Mouse (Mus musculus): ENCODE measurements at regions not wholly inside any gene's neighbourhood (a gene's known extent, or its start where the extent isn't known, plus 50 kb on each side); places are given as distances from the start of the nearest gene placed in this dataset.
A peak's percentile ranks its signal among the peaks of the same experiment; 100 is the strongest.
"Not testable (repeated sequence)": the region's sequence is repeated elsewhere in the genome, so short reads cannot be mapped to it uniquely, and the experiment has no call there.

- no peak for DNase-seq (ENCODE audit: low spot score in 2 of 2)
Observed at GRCm38 (mm10) chr8:39833251-39833650, 841.6 kb upstream of the Adam24 start.

DNA sequence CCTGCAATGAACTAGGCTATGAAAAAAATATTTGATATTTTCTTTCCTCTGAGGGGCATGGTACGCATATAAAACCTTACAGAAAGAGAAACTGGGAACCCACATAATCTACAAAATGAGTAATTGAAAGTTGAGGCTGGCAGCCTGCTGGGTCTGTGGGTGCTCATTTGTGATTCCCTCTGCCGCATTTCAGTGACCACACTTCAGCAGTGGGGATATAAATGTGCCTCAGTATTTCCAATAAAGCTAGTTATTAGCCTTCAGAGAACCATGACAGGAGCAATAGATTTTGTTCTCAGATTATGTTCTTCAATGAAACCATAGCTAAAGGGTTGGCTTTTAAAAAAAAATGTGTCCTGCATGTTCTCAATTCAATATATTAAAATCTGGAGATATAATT is 828.0 kb upstream of the Adam24 start:
- no peak for DNase-seq (ENCODE audit: low spot score in 2 of 2)

- DNase-seq (ENCODE audit: low spot score in 2 of 2): no peak
Observed at GRCm38 (mm10) chr8:39862544-39862943, 812.3 kb upstream of the Adam24 start.

- no peak for DNase-seq (ENCODE audit: low spot score in 2 of 2)
Observed at GRCm38 (mm10) chr8:39902251-39902650, 772.6 kb upstream of the Adam24 start.

DNA sequence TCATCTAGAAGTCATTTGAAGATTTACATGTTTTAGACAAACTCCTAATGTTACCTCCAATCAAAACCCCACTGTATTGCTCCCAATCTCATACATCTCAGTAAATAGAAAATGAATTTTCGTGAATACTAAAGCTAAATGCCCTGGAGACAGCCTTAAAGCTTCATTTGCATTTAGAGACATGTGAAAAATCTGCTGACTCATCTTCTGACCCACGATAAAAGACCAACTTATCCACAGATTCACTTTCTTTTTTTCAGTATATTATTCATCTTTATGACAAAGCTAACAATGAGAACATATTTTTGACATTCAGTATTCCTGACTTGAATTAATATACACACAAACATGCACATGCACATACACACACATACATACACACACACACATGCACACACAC is 762.0 kb upstream of the Adam24 start:
- no peak for DNase-seq (ENCODE audit: low spot score in 2 of 2)

- DNase-seq (ENCODE audit: low spot score in 2 of 2): no peak
Observed at GRCm38 (mm10) chr8:39921336-39921735, 753.5 kb upstream of the Adam24 start.

GRCm38 (mm10) chr8:39923741-39924140 is 751.1 kb upstream of the Adam24 start:
- DNase-seq (ENCODE audit: low spot score in 2 of 2): no peak

DNA sequence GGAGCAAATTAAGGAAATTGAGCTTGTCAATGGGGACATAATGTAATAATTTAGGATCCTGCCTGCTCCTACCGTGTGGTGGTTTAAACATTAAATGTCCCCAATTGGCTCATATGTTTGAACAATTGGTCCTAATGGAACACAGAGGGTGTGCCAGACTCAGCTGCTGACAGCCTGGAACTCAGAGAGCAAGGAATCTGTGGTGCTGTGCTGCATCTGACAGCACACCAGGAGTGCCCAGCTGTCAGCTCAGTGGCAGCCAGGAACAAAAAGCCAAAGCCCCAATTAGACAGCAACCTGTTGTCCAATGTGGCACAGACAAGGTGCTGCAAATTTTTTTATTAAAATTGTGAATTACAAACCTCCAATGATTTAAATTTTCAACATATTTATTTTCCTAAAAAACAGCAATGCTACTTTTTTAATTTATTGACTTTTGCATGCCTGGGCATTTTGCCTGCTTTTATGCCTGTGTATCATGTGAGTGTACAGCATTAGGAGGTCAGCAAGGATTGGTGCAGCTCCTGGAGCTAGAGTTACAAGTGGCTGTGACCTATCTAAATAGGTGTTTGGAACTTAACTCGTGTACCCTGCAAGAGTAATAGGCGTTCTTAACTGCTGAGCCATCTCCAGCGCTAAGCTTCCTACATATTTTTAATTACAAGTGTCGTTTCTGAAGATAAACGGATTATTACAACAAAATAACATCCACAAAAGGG is 724.5 kb upstream of the Adam24 start:
- peak; percentile 53 to 61 for DNase-seq (ENCODE audit: low spot score in 2 of 2)

DNA sequence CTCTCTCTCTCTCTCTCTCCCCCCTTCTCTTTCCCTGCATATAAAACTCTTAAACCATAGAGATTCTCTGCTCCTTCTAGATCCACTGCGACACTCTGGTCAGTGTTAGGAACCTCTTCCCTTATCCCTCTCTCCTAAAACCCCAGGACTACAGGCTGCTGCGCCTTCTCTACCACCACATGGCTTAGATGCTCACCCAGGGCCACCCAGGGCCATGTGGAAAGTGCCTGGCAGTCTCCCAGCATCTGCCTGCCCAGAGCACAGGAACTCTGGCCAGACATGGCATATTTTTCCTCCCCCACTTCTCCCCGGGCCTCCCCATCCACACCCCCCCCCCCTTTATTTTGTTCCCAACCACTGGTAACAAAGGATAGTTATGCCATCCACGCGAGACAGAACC is 720.4 kb upstream of the Adam24 start:
- no peak for DNase-seq (ENCODE audit: low spot score in 2 of 2)

GRCm38 (mm10) chr8:39954924-39955323 is 720.0 kb upstream of the Adam24 start:
- no peak for DNase-seq (ENCODE audit: low spot score in 2 of 2)

DNA sequence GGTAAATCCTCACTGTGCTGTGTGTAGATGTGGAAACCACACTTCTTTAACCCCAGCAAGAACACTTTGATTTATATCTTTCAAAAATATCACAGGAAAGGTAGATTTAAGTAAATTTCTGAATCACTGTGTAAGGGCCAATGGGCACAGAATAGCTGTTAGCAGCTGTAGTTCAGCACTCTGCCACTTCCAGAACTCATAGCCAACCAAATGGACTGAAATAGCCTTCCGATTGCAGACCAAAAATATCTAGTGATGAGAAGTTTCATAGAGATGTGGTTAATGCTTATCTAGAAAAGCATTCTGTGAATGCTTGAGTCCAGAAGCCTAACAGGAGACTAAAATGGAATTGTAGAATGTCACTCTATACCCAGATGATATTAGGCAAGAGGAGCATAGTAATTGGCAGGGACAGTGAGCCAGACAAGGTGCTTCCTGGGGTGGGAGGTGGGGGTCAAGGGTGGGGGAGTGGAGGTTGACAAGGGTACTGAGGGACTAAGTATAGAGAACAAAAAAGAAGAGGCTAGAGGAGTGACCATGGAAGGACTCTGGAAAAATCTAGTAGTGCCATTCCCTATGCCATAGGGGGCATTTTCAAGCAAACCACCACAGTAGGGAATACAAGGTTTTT is 669.6 kb upstream of the Adam24 start:
- no peak for DNase-seq (ENCODE audit: low spot score in 2 of 2)

DNA sequence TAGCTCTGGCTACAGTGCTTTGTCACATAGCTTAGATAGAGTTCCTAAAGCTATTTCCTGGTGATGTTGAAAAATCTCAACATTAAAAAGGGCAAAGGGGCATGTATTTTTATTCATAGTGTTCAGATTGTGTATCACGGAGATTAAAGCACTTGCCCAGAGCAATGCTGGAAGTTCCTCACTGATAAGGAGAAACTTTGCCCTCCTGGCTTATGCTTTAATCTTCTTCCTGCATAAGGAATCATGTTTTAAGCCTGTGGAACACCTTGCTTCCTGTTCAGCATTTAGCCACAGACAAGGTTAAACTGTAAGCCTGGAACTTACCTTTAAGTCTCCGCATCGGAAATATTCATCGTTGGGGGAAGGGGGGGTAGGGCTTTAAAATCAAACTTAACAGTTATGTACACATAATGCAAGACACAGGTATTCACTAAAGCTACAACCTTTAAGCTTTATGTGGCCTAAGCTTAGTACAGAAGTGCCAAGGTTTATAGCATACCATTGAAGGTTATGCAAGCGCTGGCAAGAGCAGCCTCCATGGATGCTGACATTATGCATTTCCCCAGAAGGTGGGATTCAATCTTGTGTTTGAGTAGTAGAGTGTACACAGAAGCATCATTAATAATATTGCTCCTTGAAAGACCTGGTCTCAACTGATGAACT is 655.5 kb upstream of the Adam24 start:
- DNase-seq (ENCODE audit: low spot score in 2 of 2): no peak

DNA sequence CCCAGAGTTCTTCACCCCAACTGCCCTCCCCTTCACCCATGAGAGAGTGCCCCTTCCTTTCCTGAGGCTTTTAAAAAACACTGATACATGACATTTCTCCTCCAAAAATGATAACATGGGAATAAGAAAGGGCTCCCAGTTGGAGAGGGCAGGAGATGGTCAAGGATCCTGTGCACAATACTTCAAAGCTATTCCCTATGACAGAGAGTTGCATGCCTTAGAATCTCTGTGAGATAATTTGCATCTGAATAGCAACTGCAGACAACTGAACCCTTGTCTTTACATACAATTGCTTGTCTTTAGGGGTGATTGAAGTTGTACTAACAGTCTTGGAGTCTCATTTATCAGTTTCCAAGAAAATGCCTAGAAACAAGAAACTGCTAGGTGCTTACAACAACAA is 610.7 kb upstream of the Adam24 start:
- no peak for DNase-seq (ENCODE audit: low spot score in 2 of 2)

- DNase-seq (ENCODE audit: low spot score in 2 of 2): no peak
Observed at GRCm38 (mm10) chr8:40071131-40071530, 603.7 kb upstream of the Adam24 start.

GRCm38 (mm10) chr8:40080976-40081375 is 593.9 kb upstream of the Adam24 start:
- DNase-seq (ENCODE audit: low spot score in 2 of 2): not testable (repeated sequence)

GRCm38 (mm10) chr8:40084129-40084528 is 590.7 kb upstream of the Adam24 start:
- DNase-seq (ENCODE audit: low spot score in 2 of 2): no peak

DNA sequence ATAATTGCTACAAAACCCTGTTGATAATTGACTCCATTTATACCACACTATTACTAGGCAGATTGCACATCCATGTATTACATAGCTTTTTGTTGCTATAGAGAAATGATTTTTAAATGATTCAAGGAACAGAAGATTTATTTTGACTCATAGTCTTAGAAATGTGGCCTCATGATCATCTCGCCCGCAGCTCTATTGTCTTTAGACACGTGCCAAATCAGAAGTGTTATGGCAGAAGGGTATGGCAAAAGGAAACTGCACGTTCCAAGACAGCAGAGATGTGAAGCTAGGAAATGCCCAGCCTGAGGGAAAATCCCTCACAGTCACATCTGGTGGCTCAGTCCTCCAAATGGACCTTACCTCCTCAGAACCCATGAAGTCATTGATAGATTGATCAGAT is 585.5 kb upstream of the Adam24 start:
- DNase-seq (ENCODE audit: low spot score in 2 of 2): no peak

- no peak for DNase-seq (ENCODE audit: low spot score in 2 of 2)
Observed at GRCm38 (mm10) chr8:40124402-40124801, 550.5 kb upstream of the Adam24 start.

- no peak for DNase-seq (ENCODE audit: low spot score in 2 of 2)
Observed at GRCm38 (mm10) chr8:40127141-40127540, 547.7 kb upstream of the Adam24 start.

- DNase-seq (ENCODE audit: low spot score in 2 of 2): peak; percentile 29 to 42
Observed at GRCm38 (mm10) chr8:40132662-40133257, 542.1 kb upstream of the Adam24 start.

DNA sequence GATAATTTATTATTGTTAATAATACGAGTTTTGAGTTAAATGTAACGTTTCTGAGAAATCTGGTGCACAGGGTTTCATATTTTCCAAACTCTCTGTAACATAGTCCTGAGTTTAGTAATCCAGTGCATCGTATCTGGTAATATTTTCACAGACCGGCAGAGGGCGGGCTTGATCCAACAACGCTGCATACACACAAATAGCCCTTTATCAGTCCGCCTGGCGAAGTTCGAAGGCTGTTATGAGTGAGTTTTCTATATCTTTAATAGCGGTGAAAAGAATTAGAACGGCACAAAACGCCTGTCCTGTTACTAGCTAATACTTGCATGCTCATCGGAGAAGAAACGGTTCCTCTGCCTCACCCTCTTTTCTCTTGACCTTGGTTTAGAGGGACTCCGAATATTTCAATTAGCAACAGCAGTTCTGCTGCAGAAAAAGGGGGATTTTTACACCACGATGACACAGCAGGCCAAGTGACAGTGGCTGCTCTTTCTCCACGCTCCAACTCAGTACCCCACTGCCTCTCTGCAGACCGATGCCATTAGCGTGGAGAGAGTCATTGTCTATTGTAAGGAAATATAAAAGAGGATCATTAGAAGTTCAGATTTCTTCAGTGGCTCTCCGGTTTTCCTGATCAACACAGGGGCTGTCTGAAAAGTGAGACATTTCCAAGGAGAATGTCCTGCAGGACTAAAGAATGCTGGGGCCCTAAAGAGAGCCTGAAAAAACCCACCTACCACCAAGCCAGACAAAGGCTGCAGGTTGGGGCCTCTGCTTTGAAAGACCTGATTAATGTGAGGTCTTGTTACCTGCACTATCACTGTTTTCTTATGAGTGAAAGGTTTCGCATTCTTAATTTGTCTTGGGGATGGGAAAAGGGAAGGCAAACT is 523.7 kb upstream of the Adam24 start:
- DNase-seq (ENCODE audit: low spot score in 2 of 2): peak; percentile 79 to 86

Data from layer of hippocampus, postnatal 10 days (tissue).